Mouse (Mus musculus) stomach, embryonic 16.5 days (tissue): ENCODE measurements around the gene Clasp2. TPM values are rescaled to one million over a fixed set of nuclear protein-coding genes. Genes with fewer than 3 reads are reported as not detected.

ENCODE experiments used
- ATAC-seq: fragments of 200-750 bp; cut with Nextera tagmentation; 2 replicates; pipeline ENCODE4 v1.8.0; 2017; ENCODE audit warnings: moderate number of reproducible peaks, moderate TSS enrichment; ENCODE audit not compliant: insufficient read depth, low FRiP score
- H3K27ac ChIP-seq: fragments of 300-500 bp; sonication (generic); 2 replicates; pipeline ENCODE4 v1.5.1; 2014; ENCODE audit warnings: low read length
- H3K27me3 ChIP-seq: fragments of 300-500 bp; sonication (generic); 2 replicates; pipeline ENCODE4 v1.6.1; 2014; ENCODE audit warnings: low read length, control low read depth, mixed read lengths; ENCODE audit not compliant: control insufficient read depth, insufficient read depth
- H3K36me3 ChIP-seq: fragments of 300-500 bp; sonication (generic); 2 replicates; pipeline ENCODE4 v1.6.1; 2014; ENCODE audit warnings: low read length; ENCODE audit not compliant: control insufficient read depth, insufficient read depth
- H3K4me1 ChIP-seq: fragments of 300-500 bp; sonication (generic); 2 replicates; pipeline ENCODE4 v1.6.1; 2014; ENCODE audit warnings: low read length, control low read depth, mixed read lengths; ENCODE audit not compliant: control insufficient read depth, insufficient read depth
- H3K4me2 ChIP-seq: fragments of 300-500 bp; sonication (generic); 2 replicates; pipeline ENCODE4 v1.6.1; 2014; ENCODE audit warnings: low read depth, low read length, mixed read lengths
- H3K4me3 ChIP-seq: fragments of 300-500 bp; sonication (generic); replicated peaks from 2 replicates; pipeline ENCODE4 v1.5.1; 2014; ENCODE audit warnings: mild to moderate bottlenecking, low read length
- H3K9ac ChIP-seq: fragments of 300-500 bp; sonication (generic); 2 replicates; pipeline ENCODE4 v1.6.1; 2014; ENCODE audit warnings: low read length
- H3K9me3 ChIP-seq: fragments of 300-500 bp; sonication (generic); replicated peaks from 2 replicates; pipeline ENCODE4 v1.6.1; 2016; ENCODE audit warnings: low read length, control low read depth; ENCODE audit not compliant: control insufficient read depth
- WGBS: fragments of 180-500 bp; shearing (Covaris S2); extraction: QIAGEN DNeasy Blood & Tissue Kit; methylation state at CpG from one replicate; pipeline ENCODE4 v1.1.7; 2014; 5-methylcytosine and 5-hydroxymethylcytosine counted together
- polyA plus RNA-seq: library from polyadenylated mRNA; unstranded; fragments of >200 nt; fragmentation: Nextera tagmentation; extraction: Ambion mirVana; gene quantifications from 2 replicates; pipeline ENCODE4 v1.2.1, GENCODE M21; 2015

The Clasp2 gene
- polyA plus RNA-seq, 1 experiment from 2014 or later: 25.0 TPM

- no peak for ATAC-seq
- Histone ChIP-seq H3K9me3 (no peaks in the 10 kb centered on the region), H3K27me3 (no peaks in the 10 kb centered on the region), H3K36me3 (no peaks in the 10 kb centered on the region), H3K9ac (no peak overlapping the region), H3K4me1 (0 out of 2 replicates have a peak, but pooled peaks cover 3% of the 10 kb centered on the region), H3K4me3 (no peak overlapping the region), H3K27ac (no peak overlapping the region), H3K4me2 (no peak overlapping the region)
- 65% methylated on average over 9 of the region's 9 CpGs for WGBS
Measured at GRCm38 (mm10) chr9:113828719-113829118, 87.4 kb downstream of the Clasp2 start.

- Histone ChIP-seq H3K4me3 (no peak overlapping the region), H3K4me2 (no peak overlapping the region), H3K4me1 (0 out of 2 replicates have a peak, but pooled peaks cover 3% of the 10 kb centered on the region), H3K27me3 (no peaks in the 10 kb centered on the region), H3K27ac (no peak overlapping the region), H3K9me3 (no peaks in the 10 kb centered on the region), H3K36me3 (no peaks in the 10 kb centered on the region), H3K9ac (no peak overlapping the region)
- ATAC-seq: no peak
- 84% methylated on average over 3 of the region's 3 CpGs for WGBS
Measured at GRCm38 (mm10) chr9:113830219-113830618, 88.9 kb downstream of the Clasp2 start.

- H3K27ac ChIP-seq: no peak overlapping the region
- no peak overlapping the region for H3K4me2 ChIP-seq
- no peaks in the 10 kb centered on the region for H3K9me3 ChIP-seq
- H3K9ac ChIP-seq: no peak overlapping the region
- 0 out of 2 replicates have a peak, but pooled peaks cover 3% of the 10 kb centered on the region for H3K4me1 ChIP-seq
- no peak overlapping the region for H3K4me3 ChIP-seq
- H3K36me3 ChIP-seq: no peaks in the 10 kb centered on the region
- no peak for ATAC-seq
- WGBS: 85% methylated on average over 7 of the region's 7 CpGs
- no peaks in the 10 kb centered on the region for H3K27me3 ChIP-seq
Measured at GRCm38 (mm10) chr9:113833481-113833880, 92.2 kb downstream of the Clasp2 start.

- H3K4me1 ChIP-seq: no peaks in the 10 kb centered on the region
- no peaks in the 10 kb centered on the region for H3K27me3 ChIP-seq
- no peak overlapping the region for H3K4me3 ChIP-seq
- H3K27ac ChIP-seq: no peak overlapping the region
- no peak for ATAC-seq
- no peak overlapping the region for H3K4me2 ChIP-seq
- no peaks in the 10 kb centered on the region for H3K36me3 ChIP-seq
- 75% methylated on average over 4 of the region's 4 CpGs for WGBS
- no peaks in the 10 kb centered on the region for H3K9me3 ChIP-seq
- H3K9ac ChIP-seq: no peak overlapping the region
Measured at GRCm38 (mm10) chr9:113837001-113837400, 95.7 kb downstream of the Clasp2 start.

- no peak overlapping the region; the same call in 1 of the 2 replicates for H3K27ac ChIP-seq
- no peak overlapping the region for H3K4me2 ChIP-seq
- no peaks in the 10 kb centered on the region for H3K4me1 ChIP-seq
- no peak for ATAC-seq
- no peak overlapping the region for H3K9ac ChIP-seq
- H3K36me3 ChIP-seq: no peaks in the 10 kb centered on the region
- 94% methylated on average over 5 of the region's 5 CpGs for WGBS
- no peak overlapping the region for H3K4me3 ChIP-seq
- H3K27me3 ChIP-seq: no peaks in the 10 kb centered on the region
- no peaks in the 10 kb centered on the region for H3K9me3 ChIP-seq
Measured at GRCm38 (mm10) chr9:113837461-113837860, 96.2 kb downstream of the Clasp2 start.

- no peaks in the 10 kb centered on the region for H3K4me1 ChIP-seq
- 92% methylated on average over 4 of the region's 4 CpGs for WGBS
- no peak for ATAC-seq
Measured at GRCm38 (mm10) chr9:113844029-113844428, 102.8 kb downstream of the Clasp2 start.

GRCm38 (mm10) chr9:113855441-113855840, 114.2 kb downstream of the Clasp2 start:
- no peak for ATAC-seq
- H3K4me1 ChIP-seq: no peaks in the 10 kb centered on the region
- H3K36me3 ChIP-seq: 0 out of 2 replicates have a peak, but pooled peaks cover 4% of the 10 kb centered on the region
- 79% methylated on average over 3 of the region's 3 CpGs for WGBS
- H3K4me2 ChIP-seq: no peak overlapping the region
- no peak overlapping the region for H3K4me3 ChIP-seq
- H3K27me3 ChIP-seq: no peaks in the 10 kb centered on the region
- no peak overlapping the region for H3K27ac ChIP-seq
- H3K9me3 ChIP-seq: no peaks in the 10 kb centered on the region
- no peak overlapping the region for H3K9ac ChIP-seq

More at GRCm38 (mm10) chr9:113844029-113844428, 102.8 kb downstream of the Clasp2 start:
- no peak overlapping the region for H3K27ac ChIP-seq
- H3K4me2 ChIP-seq: no peak overlapping the region
- no peaks in the 10 kb centered on the region for H3K9me3 ChIP-seq
- no peaks in the 10 kb centered on the region for H3K27me3 ChIP-seq
- 0 out of 2 replicates have a peak, but pooled peaks cover 3% of the 10 kb centered on the region for H3K36me3 ChIP-seq
- H3K4me3 ChIP-seq: no peak overlapping the region
- no peak overlapping the region for H3K9ac ChIP-seq

- Histone ChIP-seq H3K27ac (no peak overlapping the region), H3K9me3 (no peaks in the 10 kb centered on the region), H3K4me1 (no peaks in the 10 kb centered on the region), H3K4me3 (no peak overlapping the region), H3K27me3 (no peaks in the 10 kb centered on the region), H3K36me3 (0 out of 2 replicates have a peak, but pooled peaks cover 2% of the 10 kb centered on the region), H3K4me2 (no peak overlapping the region), H3K9ac (no peak overlapping the region)
- ATAC-seq: no peak
- 85% methylated on average over 8 of the region's 8 CpGs for WGBS
Measured at GRCm38 (mm10) chr9:113857281-113857928, 116.1 kb downstream of the Clasp2 start.

GRCm38 (mm10) chr9:113857929-113858440, 116.7 kb downstream of the Clasp2 start:
- H3K4me1 ChIP-seq: no peaks in the 10 kb centered on the region
- H3K4me2 ChIP-seq: no peak overlapping the region
- H3K4me3 ChIP-seq: no peak overlapping the region
- ATAC-seq: no peak
- WGBS: 81% methylated on average over 5 of the region's 5 CpGs
- H3K9ac ChIP-seq: no peak overlapping the region
- H3K27me3 ChIP-seq: no peaks in the 10 kb centered on the region
- H3K9me3 ChIP-seq: no peaks in the 10 kb centered on the region
- H3K36me3 ChIP-seq: no peaks in the 10 kb centered on the region
- H3K27ac ChIP-seq: no peak overlapping the region
